Mouse (Mus musculus): ENCODE data around the gene Enoph1. TPM values are rescaled to one million over a fixed set of nuclear protein-coding genes. Genes with fewer than 3 reads are reported as not detected.

Enoph1 gene
- total and polyA plus RNA-seq, 2 experiments from 2014 or later: 50.0 to 55.0 TPM

- Histone ChIP-seq H3K9ac (replicated peaks; ENCODE audit: low read length, poor library complexity, severe bottlenecking) (no peak overlapping the region), H3K36me3 (ENCODE audit: insufficient read depth, low read length) (no peaks in the 10 kb centered on the region), H3K4me1 (ENCODE audit: insufficient read depth, low read length) (no peaks in the 10 kb centered on the region), H3K9me3 (ENCODE audit: low read length) (no peaks in the 10 kb centered on the region), H3K4me3 (ENCODE audit: low read depth, low read length) (no peak overlapping the region), H3K4me2 (ENCODE audit: low read depth, low read length, poor library complexity, severe bottlenecking) (no peak overlapping the region), H3K27ac (ENCODE audit: low read depth, low read length) (no peak overlapping the region), H3K27me3 (ENCODE audit: insufficient read depth, low read length) (no peaks in the 10 kb centered on the region)
- DNase-seq (ENCODE audit: low spot score) (no peak), ATAC-seq (ENCODE audit: low FRiP score) (no peak)
- TF ChIP-seq CTCF (IDR thresholded peaks at IDR 0.05): no peak
Measured at GRCm38 (mm10) chr5:100020089-100020488, 19.7 kb upstream of the Enoph1 start.

- Histone ChIP-seq H3K4me3 (ENCODE audit: low read depth, low read length) (no peak overlapping the region), H3K27ac (ENCODE audit: low read depth, low read length) (no peak overlapping the region), H3K4me1 (ENCODE audit: insufficient read depth, low read length) (no peaks in the 10 kb centered on the region), H3K9ac (replicated peaks; ENCODE audit: low read length, poor library complexity, severe bottlenecking) (no peak overlapping the region), H3K9me3 (ENCODE audit: low read length) (no peaks in the 10 kb centered on the region), H3K36me3 (ENCODE audit: insufficient read depth, low read length) (no peaks in the 10 kb centered on the region), H3K27me3 (ENCODE audit: insufficient read depth, low read length) (no peaks in the 10 kb centered on the region), H3K4me2 (ENCODE audit: low read depth, low read length, poor library complexity, severe bottlenecking) (no peak overlapping the region)
- no peak for ATAC-seq (ENCODE audit: low FRiP score)
- no peak for DNase-seq (ENCODE audit: low spot score)
- 68% methylated on average over 5 of the region's 5 CpGs for WGBS
- no peak for TF ChIP-seq CTCF (IDR thresholded peaks at IDR 0.05)
Measured at GRCm38 (mm10) chr5:100024403-100024802, 15.4 kb upstream of the Enoph1 start.

GRCm38 (mm10) chr5:100024868-100025267 lies 14.9 kb upstream of the Enoph1 start:
- ATAC-seq (ENCODE audit: low FRiP score) (no peak), DNase-seq (ENCODE audit: low spot score) (no peak)
- no peak overlapping the region for H3K4me3 ChIP-seq (ENCODE audit: low read depth, low read length)
- 95% methylated on average over 1 of the region's 1 CpGs for WGBS
- TF ChIP-seq CTCF (IDR thresholded peaks at IDR 0.05): no peak
- H3K27me3 ChIP-seq (ENCODE audit: insufficient read depth, low read length): no peaks in the 10 kb centered on the region
- no peaks in the 10 kb centered on the region for H3K9me3 ChIP-seq (ENCODE audit: low read length)
- no peak overlapping the region for H3K27ac ChIP-seq (ENCODE audit: low read depth, low read length)
- no peaks in the 10 kb centered on the region for H3K4me1 ChIP-seq (ENCODE audit: insufficient read depth, low read length)
- no peak overlapping the region for H3K9ac ChIP-seq (replicated peaks; ENCODE audit: low read length, poor library complexity, severe bottlenecking)
- no peaks in the 10 kb centered on the region for H3K36me3 ChIP-seq (ENCODE audit: insufficient read depth, low read length)
- no peak overlapping the region for H3K4me2 ChIP-seq (ENCODE audit: low read depth, low read length, poor library complexity, severe bottlenecking)

GRCm38 (mm10) chr5:100030069-100030468 lies 9.7 kb upstream of the Enoph1 start:
- no peaks in the 10 kb centered on the region for H3K9me3 ChIP-seq (ENCODE audit: low read length)
- 27% methylated on average over 6 of the region's 6 CpGs for WGBS
- DNase-seq (ENCODE audit: low spot score): peak; percentile 62
- TF ChIP-seq CTCF (IDR thresholded peaks at IDR 0.05): no peak
- H3K4me2 ChIP-seq (ENCODE audit: low read depth, low read length, poor library complexity, severe bottlenecking): no peak overlapping the region
- peaks cover 9% of the 10 kb centered on the region for H3K36me3 ChIP-seq (ENCODE audit: insufficient read depth, low read length)
- 0 out of 2 replicates have a peak, but pooled peaks have one; percentile 45 for ATAC-seq (ENCODE audit: low FRiP score)
- H3K27me3 ChIP-seq (ENCODE audit: insufficient read depth, low read length): no peaks in the 10 kb centered on the region
- H3K4me3 ChIP-seq (ENCODE audit: low read depth, low read length): no peak overlapping the region
- no peak overlapping the region for H3K27ac ChIP-seq (ENCODE audit: low read depth, low read length)
- no peak overlapping the region for H3K9ac ChIP-seq (replicated peaks; ENCODE audit: low read length, poor library complexity, severe bottlenecking)
- H3K4me1 ChIP-seq (ENCODE audit: insufficient read depth, low read length): no peaks in the 10 kb centered on the region

- no peak for ATAC-seq (ENCODE audit: low FRiP score)
- DNase-seq (ENCODE audit: low spot score): no peak
- 87% methylated on average over 2 of the region's 2 CpGs for WGBS
- Histone ChIP-seq H3K4me3 (ENCODE audit: low read depth, low read length) (no peak overlapping the region), H3K9me3 (ENCODE audit: low read length) (no peaks in the 10 kb centered on the region), H3K36me3 (ENCODE audit: insufficient read depth, low read length) (peaks cover 9% of the 10 kb centered on the region), H3K27me3 (ENCODE audit: insufficient read depth, low read length) (no peaks in the 10 kb centered on the region), H3K27ac (ENCODE audit: low read depth, low read length) (no peak overlapping the region), H3K9ac (replicated peaks; ENCODE audit: low read length, poor library complexity, severe bottlenecking) (no peak overlapping the region), H3K4me1 (ENCODE audit: insufficient read depth, low read length) (0 out of 2 replicates have a peak, but pooled peaks cover 4% of the 10 kb centered on the region), H3K4me2 (ENCODE audit: low read depth, low read length, poor library complexity, severe bottlenecking) (no peak overlapping the region)
- TF ChIP-seq CTCF (IDR thresholded peaks at IDR 0.05): peak; percentile 30; the same call in 1 of the 2 replicates
Measured at GRCm38 (mm10) chr5:100032107-100032506, 7.7 kb upstream of the Enoph1 start.

GRCm38 (mm10) chr5:100032646-100033045 lies 7.1 kb upstream of the Enoph1 start:
- Histone ChIP-seq H3K9ac (replicated peaks; ENCODE audit: low read length, poor library complexity, severe bottlenecking) (no peak overlapping the region), H3K4me1 (ENCODE audit: insufficient read depth, low read length) (0 out of 2 replicates have a peak, but pooled peaks cover 4% of the 10 kb centered on the region), H3K27me3 (ENCODE audit: insufficient read depth, low read length) (no peaks in the 10 kb centered on the region), H3K36me3 (ENCODE audit: insufficient read depth, low read length) (peaks cover 9% of the 10 kb centered on the region), H3K9me3 (ENCODE audit: low read length) (no peaks in the 10 kb centered on the region), H3K27ac (ENCODE audit: low read depth, low read length) (no peak overlapping the region), H3K4me3 (ENCODE audit: low read depth, low read length) (no peak overlapping the region), H3K4me2 (ENCODE audit: low read depth, low read length, poor library complexity, severe bottlenecking) (no peak overlapping the region)
- ATAC-seq (ENCODE audit: low FRiP score) (no peak; the same call in 1 of the 2 replicates), DNase-seq (ENCODE audit: low spot score) (no peak)
- no peak for TF ChIP-seq CTCF (IDR thresholded peaks at IDR 0.05)
- 71% methylated on average over 3 of the region's 3 CpGs for WGBS

Data from midbrain, postnatal 0 days (tissue).